Mouse (Mus musculus): ENCODE measurements around the gene Psors1c2. TPM values are rescaled to one million over a fixed set of nuclear protein-coding genes. Genes with fewer than 3 reads are reported as not detected.

Gene Psors1c2
- total RNA-seq, 1 experiment from 2014 or later: not detected

Other genes starting within 250 kb of the Psors1c2 start
- 0.25 TPM in 1 of 2 replicates, not detected in the other for gene H2-Q1, start 212.8 kb upstream of the Psors1c2 start, total RNA-seq (2017)
- gene H2-Q2, start 191.0 kb upstream of the Psors1c2 start, total RNA-seq (2017): not detected in 2 replicates
- gene H2-Q4, start 153.6 kb upstream of the Psors1c2 start, total RNA-seq (2017): 110 and 133 TPM in 2 replicates
- gene H2-Q6, start 108.4 kb upstream of the Psors1c2 start, total RNA-seq (2017): 200 and 221 TPM in 2 replicates
- 156 and 169 TPM in 2 replicates for gene H2-Q7, start 94.0 kb upstream of the Psors1c2 start, total RNA-seq (2017)
- gene H2-Q10, start 63.1 kb upstream of the Psors1c2 start, total RNA-seq (2017): 0.25 and 2.8 TPM in 2 replicates
- 0.31 and 0.45 TPM in 2 replicates for gene Pou5f1, start 27.2 kb upstream of the Psors1c2 start, total RNA-seq (2017)
- 8.0 and 13.1 TPM in 2 replicates for gene Tcf19, start 16.4 kb upstream of the Psors1c2 start, total RNA-seq (2017)
- gene Cchcr1, start 16.1 kb upstream of the Psors1c2 start, total RNA-seq (2017): 9.4 and 14.5 TPM in 2 replicates
- not detected in 2 replicates for gene Cdsn, start 18.9 kb downstream of the Psors1c2 start, total RNA-seq (2017)
- not detected in 2 replicates for gene 2300002M23Rik, start 34.2 kb downstream of the Psors1c2 start, total RNA-seq (2017)
- not detected in 2 replicates for gene Sfta2, start 68.3 kb downstream of the Psors1c2 start, total RNA-seq (2017)
- gene Gm9573, start 93.4 kb downstream of the Psors1c2 start, total RNA-seq (2017): not detected in 2 replicates
- not detected in 2 replicates for gene Mucl3, start 110.5 kb downstream of the Psors1c2 start, total RNA-seq (2017)
- 11.3 and 12.6 TPM in 2 replicates for gene Vars2, start 134.4 kb downstream of the Psors1c2 start, total RNA-seq (2017)
- 14.1 and 17.3 TPM in 2 replicates for gene Gtf2h4, start 140.5 kb downstream of the Psors1c2 start, total RNA-seq (2017)
- gene Ddr1, start 171.4 kb downstream of the Psors1c2 start, total RNA-seq (2017): 0.75 TPM in 1 of 2 replicates, not detected in the other

All from hematopoietic stem cell, adult 5-6 weeks (primary cell).